Mouse (Mus musculus) heart, adult 9 months (tissue): ENCODE results near the gene Il2ra.
A peak's percentile ranks its signal among the peaks of the same experiment; 100 is the strongest.

ENCODE experiments used
- DNase-seq, 2 experiments: peaks; one replicate each; pipeline ENCODE4 v3.0.0; 2022; ENCODE audit warnings: low spot score in 2 of 2

Gene Il2ra

GRCm38 (mm10) chr2:11652780-11653179 lies 10.2 kb downstream of the Il2ra start:
- no peak for DNase-seq

- no peak for DNase-seq
These were observed 10.7 kb downstream of the Il2ra start for GRCm38 (mm10) chr2:11653330-11653729.

DNA sequence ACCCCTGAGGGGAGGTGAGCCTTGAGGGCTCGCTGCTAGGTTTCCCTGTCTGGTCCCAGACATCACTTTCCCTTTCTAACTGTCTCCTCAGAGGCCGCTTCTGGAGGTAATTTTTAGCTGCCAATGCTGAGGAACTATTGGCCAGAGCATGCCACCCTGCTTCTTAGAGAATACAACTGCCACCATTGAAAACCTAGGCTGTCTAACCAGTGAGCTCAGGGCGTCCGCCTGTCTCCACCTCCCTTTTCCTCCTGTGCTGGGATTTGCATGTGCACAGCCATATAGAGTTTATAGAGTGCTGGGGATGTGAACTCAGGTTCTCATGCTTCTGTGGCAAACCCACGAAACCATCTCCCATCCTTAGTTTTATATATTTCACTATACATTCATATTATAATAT lies 11.2 kb downstream of the Il2ra start:
- DNase-seq, result no peak

DNA sequence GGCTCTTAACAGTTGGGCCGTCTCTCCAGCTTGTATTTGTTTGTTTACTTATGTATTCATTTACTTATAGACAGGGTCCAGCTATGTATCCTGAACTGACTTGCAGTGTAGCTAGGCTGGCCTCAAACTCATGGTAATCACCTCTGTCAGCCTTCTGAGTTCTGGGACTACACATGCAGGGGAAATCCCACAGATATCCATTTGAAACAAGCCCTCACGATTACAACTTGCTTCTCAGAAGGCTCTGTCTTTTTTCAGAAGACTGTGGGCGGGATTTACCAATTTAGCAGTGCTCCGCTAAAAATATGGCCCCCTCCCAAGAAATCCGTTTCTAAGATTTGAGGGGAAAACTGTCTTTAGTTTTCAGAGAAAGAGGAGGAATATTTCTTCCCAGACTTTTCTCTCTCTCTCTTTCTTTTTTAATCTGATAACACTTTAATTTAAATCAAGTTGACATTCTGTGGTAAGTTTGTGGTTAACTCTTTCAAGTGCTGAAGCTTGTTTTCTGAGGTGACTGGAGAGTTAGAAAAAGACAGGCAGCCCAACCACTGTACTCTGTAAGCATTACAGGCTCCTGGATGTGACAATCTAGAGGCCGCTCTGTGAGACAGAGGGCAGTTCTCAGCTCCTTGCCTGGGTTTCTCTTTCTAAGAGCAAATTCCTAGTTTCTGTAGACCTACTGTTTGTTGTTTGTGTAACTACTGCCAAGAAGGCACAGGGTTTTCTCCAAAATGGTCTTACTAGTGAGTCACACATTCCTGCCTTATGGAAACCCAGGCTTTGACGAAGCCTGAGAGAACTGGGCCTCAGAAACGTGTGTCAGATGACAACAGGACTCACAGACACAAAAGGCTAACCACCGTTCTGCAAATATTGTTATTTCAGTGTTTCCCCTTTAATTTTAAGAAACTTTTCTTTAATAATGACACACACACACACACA lies 12.7 kb downstream of the Il2ra start:
- no peak for DNase-seq

- no peak for DNase-seq
These were observed 15.0 kb downstream of the Il2ra start for GRCm38 (mm10) chr2:11657581-11657980.

DNA sequence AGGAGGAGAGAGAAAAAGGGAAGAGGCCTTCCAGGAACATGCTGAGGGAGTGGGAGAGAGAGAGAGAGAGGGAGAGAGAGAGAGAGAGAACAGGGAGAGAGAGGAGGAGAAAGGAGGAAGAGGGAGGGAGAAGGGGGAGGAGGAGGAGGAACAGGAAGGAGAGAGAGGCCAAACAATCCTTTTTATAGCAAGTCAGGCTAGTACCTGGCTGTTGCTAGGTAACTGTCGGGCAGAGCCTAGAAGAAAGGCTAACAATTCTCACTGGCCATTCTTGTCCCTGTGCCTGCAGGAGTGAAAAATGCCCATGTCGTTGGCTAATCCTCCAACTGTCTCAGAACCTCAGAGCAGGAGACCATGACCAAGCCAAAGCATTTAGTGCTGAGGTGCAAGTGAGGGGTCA lies 16.7 kb downstream of the Il2ra start:
- no peak for DNase-seq

DNA sequence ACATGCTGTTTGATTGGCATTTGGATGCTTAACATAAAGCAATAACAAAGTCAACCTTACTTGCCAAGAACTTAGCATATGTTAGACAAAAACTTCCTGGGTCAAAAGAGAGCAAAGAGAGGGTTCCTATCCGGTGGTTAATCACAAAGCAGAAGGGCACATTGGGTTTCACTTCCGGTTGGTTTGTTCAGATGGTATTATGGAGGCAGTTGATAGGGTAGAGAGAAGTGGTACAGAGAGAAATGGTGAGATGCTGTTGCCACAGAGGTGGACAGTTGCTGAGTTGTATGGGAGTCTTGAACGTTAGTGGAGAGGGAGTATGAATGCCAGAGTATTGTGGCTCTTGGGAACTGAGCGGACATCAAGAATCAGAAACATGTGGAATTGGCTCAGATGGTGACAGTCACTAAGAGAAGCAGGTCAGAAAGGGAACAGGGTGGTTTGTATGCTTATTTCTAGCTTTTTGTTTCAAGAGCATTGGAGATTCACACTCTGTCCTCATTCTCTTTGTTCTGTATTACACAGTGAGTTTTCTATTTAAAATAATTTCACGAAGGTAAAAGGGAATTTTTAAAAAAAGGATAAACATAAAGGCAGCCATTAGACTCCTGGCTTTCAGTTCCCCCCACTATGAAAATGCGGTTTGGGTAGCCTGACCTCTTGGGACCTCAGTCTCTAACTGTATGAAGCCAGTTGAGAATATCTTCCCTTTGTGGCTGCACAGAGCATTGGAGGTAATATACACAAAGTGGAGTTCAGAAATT lies 19.7 kb downstream of the Il2ra start:
- DNase-seq, result no peak

DNA sequence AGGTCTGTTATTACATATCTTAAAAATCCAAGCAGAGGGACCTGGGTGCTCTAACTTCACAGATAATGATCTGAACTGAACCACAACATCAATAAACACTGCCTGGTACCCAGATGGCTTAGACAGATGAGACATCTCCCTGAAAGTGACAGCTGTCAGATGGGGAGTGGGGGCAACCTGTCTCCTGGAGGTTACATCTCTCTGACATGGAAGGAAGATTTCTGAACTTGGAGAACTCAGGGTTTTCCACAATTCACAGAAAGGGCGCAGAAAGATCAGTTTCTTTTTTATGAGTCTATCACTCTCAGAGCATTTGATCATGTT lies 20.3 kb downstream of the Il2ra start:
- no peak for DNase-seq

- peak; percentile 66 to 83 for DNase-seq
These were observed 21.4 kb downstream of the Il2ra start for GRCm38 (mm10) chr2:11663961-11664360.

- DNase-seq, result peak in 1 of 2 experiments; percentile 12
These were observed 21.8 kb downstream of the Il2ra start for GRCm38 (mm10) chr2:11664367-11664766.

DNA sequence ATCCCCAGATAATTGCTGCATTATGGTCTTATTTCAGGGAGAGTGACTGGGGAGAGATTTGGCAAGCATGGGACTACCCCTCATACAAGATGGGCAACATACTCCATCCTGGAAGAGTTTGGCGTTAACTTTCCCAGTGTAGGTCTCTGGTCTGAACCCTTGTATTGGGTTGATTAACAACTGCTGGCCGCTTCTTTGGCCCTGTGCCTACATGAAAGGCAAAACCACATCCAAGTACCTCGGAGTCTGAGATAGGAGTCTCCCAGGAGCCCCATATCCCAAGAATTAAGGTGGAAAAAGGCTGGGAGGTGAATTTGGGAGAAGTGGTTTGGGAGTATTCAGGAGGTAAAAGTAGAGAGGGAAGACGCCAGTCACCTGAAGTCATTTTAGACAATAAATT lies 22.2 kb downstream of the Il2ra start:
- DNase-seq, result peak in 1 of 2 experiments; percentile 27

GRCm38 (mm10) chr2:11665326-11665725 lies 22.7 kb downstream of the Il2ra start:
- DNase-seq, result peak; percentile 24 to 55

GRCm38 (mm10) chr2:11672144-11672543 lies 29.5 kb downstream of the Il2ra start:
- DNase-seq, result no peak

- DNase-seq, result peak; percentile 52 to 63
These were observed 37.0 kb downstream of the Il2ra start for GRCm38 (mm10) chr2:11679626-11680025.

DNA sequence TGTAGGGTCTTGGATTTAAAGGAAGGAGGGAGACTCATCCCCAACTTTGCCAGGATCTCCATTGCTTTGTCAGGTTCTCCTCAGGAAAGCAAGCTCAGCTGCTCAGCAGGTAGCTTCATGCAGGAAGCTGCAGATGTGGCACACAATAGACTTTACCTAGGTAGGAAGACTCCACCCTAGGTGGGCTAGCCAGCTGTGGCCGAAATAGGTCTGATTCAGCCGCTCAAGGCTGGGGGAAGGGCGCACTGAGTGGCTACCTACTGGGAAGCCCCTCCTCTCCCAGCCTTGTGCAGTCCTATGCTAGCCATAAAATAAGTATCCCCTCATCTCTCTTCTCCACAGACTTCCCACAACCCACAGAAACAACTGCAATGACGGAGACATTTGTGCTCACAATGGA lies 40.1 kb downstream of the Il2ra start:
- no peak for DNase-seq

DNA sequence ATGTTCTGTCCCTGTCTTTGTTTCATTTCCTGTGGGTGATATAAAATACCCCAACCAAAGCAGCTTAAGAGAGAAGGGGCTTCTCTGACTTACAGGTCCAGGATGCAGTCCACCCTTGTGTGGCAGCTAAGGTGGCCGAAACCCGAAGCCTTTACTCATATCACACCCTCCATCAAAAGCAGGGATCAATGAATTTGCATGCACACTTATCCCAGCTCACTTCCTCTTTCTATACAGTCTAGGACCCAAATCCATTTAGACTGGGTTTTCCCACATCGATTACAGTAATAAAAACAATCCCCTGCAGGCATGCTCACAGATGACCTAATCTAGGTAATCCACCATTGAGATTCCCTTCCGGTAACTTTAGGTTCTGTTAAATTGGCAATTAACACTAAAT lies 43.9 kb downstream of the Il2ra start:
- no peak for DNase-seq

- DNase-seq, result no peak
These were observed 44.8 kb downstream of the Il2ra start for GRCm38 (mm10) chr2:11687436-11687835.

GRCm38 (mm10) chr2:11690201-11690890 lies 47.7 kb downstream of the Il2ra start:
- DNase-seq, result no peak

- no peak for DNase-seq
These were observed 50.7 kb downstream of the Il2ra start for GRCm38 (mm10) chr2:11693352-11693751.

DNA sequence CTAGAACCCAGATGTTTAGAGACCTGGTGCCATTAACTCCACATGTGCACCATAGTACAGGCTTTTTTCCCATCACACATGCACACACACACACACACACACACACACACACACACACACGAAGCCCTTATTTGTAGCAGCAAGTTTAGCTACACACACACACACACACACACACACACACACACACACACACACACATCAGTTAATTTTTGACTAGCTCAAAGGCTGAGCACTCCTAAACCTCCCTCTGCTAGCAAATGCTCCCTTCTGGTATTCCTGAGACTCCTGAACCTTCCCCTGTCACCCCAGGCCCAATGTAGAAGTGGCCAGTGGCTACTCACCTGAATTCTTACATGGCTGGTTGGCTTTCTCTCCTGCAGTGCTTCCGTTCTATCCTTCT lies 51.5 kb downstream of the Il2ra start:
- no peak for DNase-seq

GRCm38 (mm10) chr2:11695867-11696266 lies 53.3 kb downstream of the Il2ra start:
- no peak for DNase-seq

- DNase-seq, result no peak
These were observed 56.4 kb downstream of the Il2ra start for GRCm38 (mm10) chr2:11698994-11699393.
